12 mouse cellular contexts compared by ENCODE assay signal in genomic region chr14:74848224-74848623, GRCm38 (mm10).
A peak's percentile ranks its signal among the peaks of the same experiment; 100 is the strongest.
DNase-seq lines count a peak whose midpoint lies in the region; ATAC-seq lines count a peak whose summit lies in the region.
"Had no signal": no experiment of that assay in that cellular context is flagged by ENCODE, and none has a peak within 500 bp of the region (broad histone marks: within the 10 kb centered on the region; RNA-seq: fewer than 3 reads in every experiment).

No protein-coding gene starts in this region.

- peaks cover 79% of the 10 kb centered on the region for H3K79me2 ChIP-seq in macrophage (ENCODE audit: inconsistent target)

- H3K4me3 ChIP-seq in heart, embryonic 16.5 days (ENCODE audit: low read length) = no peak overlapping the region
- no peak overlapping the region for H3K4me3 ChIP-seq in lung, embryonic 15.5 days
- H3K4me3 ChIP-seq in brown adipose tissue, adult 24 weeks (ENCODE audit: insufficient read depth, low read depth, low read length) = no peak overlapping the region
- no peak overlapping the region for H3K4me3 ChIP-seq in macrophage (ENCODE audit: inconsistent target)
- H3K4me3 ChIP-seq in forebrain, embryonic 13.5 days = no peak overlapping the region

- no peaks in the 10 kb centered on the region for H3K9me3 ChIP-seq in heart, embryonic 16.5 days (replicated peaks; ENCODE audit: control insufficient read depth, low read length)
- H3K9me3 ChIP-seq in lung, embryonic 15.5 days = no peaks in the 10 kb centered on the region
- H3K9me3 ChIP-seq in forebrain, embryonic 13.5 days (replicated peaks) = no peaks in the 10 kb centered on the region
- H3K9me3 ChIP-seq: liver, embryonic 13.5 days; megakaryocyte, embryonic 14.5 days had no signal

- H3K36me3 ChIP-seq in heart, embryonic 16.5 days (ENCODE audit: control insufficient read depth, insufficient read depth) = no peaks in the 10 kb centered on the region
- no peaks in the 10 kb centered on the region for H3K36me3 ChIP-seq in lung, embryonic 15.5 days
- H3K36me3 ChIP-seq in macrophage (ENCODE audit: inconsistent target) = no peaks in the 10 kb centered on the region
- H3K36me3 ChIP-seq in forebrain, embryonic 13.5 days (ENCODE audit: poor library complexity, severe bottlenecking) = no peaks in the 10 kb centered on the region
- H3K36me3 ChIP-seq: liver, embryonic 13.5 days had no signal

- intact Hi-C loops in heart, postnatal 25 days (cut with DNase I) = no loop called here

- H3K4me2 ChIP-seq in heart, embryonic 16.5 days (ENCODE audit: low read depth, low read length) = no peak overlapping the region
- H3K4me2 ChIP-seq in lung, embryonic 15.5 days = no peak overlapping the region
- H3K4me2 ChIP-seq in forebrain, embryonic 13.5 days = no peak overlapping the region

- DNase-seq in heart, postnatal 25 days (ENCODE audit: low spot score) = no peak
- no peak for DNase-seq in lung, postnatal 4 days
- DNase-seq: cerebellum, adult 2 months; gastrocnemius, postnatal 10 days; liver, embryonic 13.5 days; right cerebral cortex, adult 18-20 months had no signal

- WGBS in heart, embryonic 16.5 days = 92% methylated on average over 5 of the region's 5 CpGs
- 89% methylated on average over 5 of the region's 5 CpGs for WGBS in lung, embryonic 15.5 days
- WGBS in macrophage (ENCODE audit: missing documents) = 78% methylated on average over 5 of the region's 5 CpGs
- WGBS in forebrain, embryonic 13.5 days = 95% methylated on average over 5 of the region's 5 CpGs

- no peak overlapping the region for H3K9ac ChIP-seq in heart, embryonic 16.5 days (ENCODE audit: low read length)
- no peak overlapping the region for H3K9ac ChIP-seq in lung, embryonic 15.5 days
- no peak overlapping the region for H3K9ac ChIP-seq in forebrain, embryonic 13.5 days
- H3K9ac ChIP-seq: liver, embryonic 13.5 days had no signal

- H3K4me1 ChIP-seq in heart, embryonic 16.5 days (ENCODE audit: control insufficient read depth, insufficient read depth, low read length) = peaks cover 56% of the 10 kb centered on the region
- H3K4me1 ChIP-seq in lung, embryonic 15.5 days = peaks cover 66% of the 10 kb centered on the region
- peaks cover 27% of the 10 kb centered on the region for H3K4me1 ChIP-seq in brown adipose tissue, adult 24 weeks (ENCODE audit: control insufficient read depth, insufficient read depth, insufficient read length, low read length)
- H3K4me1 ChIP-seq in forebrain, embryonic 13.5 days = peaks cover 26% of the 10 kb centered on the region

- H3K27ac ChIP-seq in heart, embryonic 16.5 days (ENCODE audit: low read length) = peak overlapping the region; percentile 94
- peak overlapping the region; percentile 86 for H3K27ac ChIP-seq in lung, embryonic 15.5 days
- peak overlapping the region; percentile 45; the same call in 1 of the 2 replicates for H3K27ac ChIP-seq in brown adipose tissue, adult 24 weeks (replicated peaks; ENCODE audit: low read depth, low read length)
- peak overlapping the region; percentile 43 for H3K27ac ChIP-seq in macrophage
- no peak overlapping the region for H3K27ac ChIP-seq in forebrain, embryonic 13.5 days
- H3K27ac ChIP-seq: liver, embryonic 13.5 days had no signal

- H3K27me3 ChIP-seq in heart, embryonic 16.5 days (ENCODE audit: control insufficient read depth, insufficient read depth, low read length) = no peaks in the 10 kb centered on the region
- H3K27me3 ChIP-seq in lung, embryonic 15.5 days = no peaks in the 10 kb centered on the region
- no peaks in the 10 kb centered on the region for H3K27me3 ChIP-seq in forebrain, embryonic 13.5 days
- H3K27me3 ChIP-seq: liver, embryonic 13.5 days had no signal

- ATAC-seq in heart, embryonic 16.5 days (replicated peaks; ENCODE audit: extremely low read depth, insufficient read depth, low FRiP score) = no peak
- no peak for ATAC-seq in lung, embryonic 15.5 days (ENCODE audit: borderline replicate concordance, extremely low read depth, low FRiP score, low TSS enrichment)
- no peak for ATAC-seq in forebrain, embryonic 13.5 days
